Mouse (Mus musculus) gonadal fat pad, adult 2 months (tissue): Measurements from ENCODE around the gene Kcng3. TPM values are rescaled to one million over a fixed set of nuclear protein-coding genes. Genes with fewer than 3 reads are reported as not detected.
A peak's percentile ranks its signal among the peaks of the same experiment; 100 is the strongest.

Experiments used
- DNase-seq: peaks from one replicate; pipeline ENCODE4 v3.0.0-alpha.2; 2012; ENCODE audit warnings: low read depth
- polyA plus RNA-seq: library from polyadenylated mRNA; depleted of rRNA; stranded (reverse); fragments of >200 nt; gene quantifications from 2 replicates; pipeline ENCODE4 v1.2.3, GENCODE M21; 2012

Gene Kcng3
- polyA plus RNA-seq, 1 experiment: 2.1 TPM

DNA sequence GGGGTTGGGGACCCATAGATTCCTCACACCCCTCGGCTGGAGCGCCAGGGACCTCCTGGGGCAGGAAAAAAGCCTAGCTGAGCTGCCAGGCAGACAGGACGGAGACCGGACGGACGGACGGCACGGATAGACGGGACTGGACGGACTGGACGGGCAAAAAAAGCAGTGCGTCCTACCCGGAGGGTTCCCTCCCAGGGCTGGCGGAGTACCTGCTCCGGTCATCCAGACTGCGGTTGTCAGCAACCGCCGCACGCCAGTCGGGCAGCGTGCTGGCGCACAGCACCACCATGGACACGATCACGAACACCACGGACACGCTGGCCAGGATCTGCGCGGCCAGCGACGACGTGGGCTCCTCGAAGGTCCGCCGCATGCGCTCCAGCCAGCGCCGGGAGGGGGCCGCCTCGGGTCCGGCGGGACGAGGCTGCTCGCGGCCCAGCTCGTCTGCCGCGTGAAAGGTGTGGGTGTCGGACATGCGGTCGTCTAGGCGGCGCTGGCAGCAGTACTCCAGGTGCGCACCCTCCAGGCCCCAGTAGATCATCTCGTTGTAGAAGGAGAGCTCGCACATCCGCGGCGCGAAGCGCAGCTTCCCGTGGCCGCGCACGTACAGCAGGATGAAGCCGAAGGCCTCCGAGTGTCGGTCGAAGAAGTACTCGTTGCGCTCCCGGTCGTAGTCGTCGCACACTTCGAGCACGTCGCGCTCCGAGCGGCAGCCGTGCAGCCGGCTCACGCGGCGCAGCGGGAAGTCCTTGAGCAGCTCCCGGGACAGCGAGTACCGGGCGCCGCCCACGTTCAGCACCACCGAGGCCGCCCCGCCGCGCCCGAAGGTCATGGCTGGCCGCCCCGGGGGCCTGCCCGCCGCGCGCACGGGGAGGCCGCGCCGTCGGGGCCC lies 662 bp downstream of the Kcng3 start:
- no peak for DNase-seq

DNA sequence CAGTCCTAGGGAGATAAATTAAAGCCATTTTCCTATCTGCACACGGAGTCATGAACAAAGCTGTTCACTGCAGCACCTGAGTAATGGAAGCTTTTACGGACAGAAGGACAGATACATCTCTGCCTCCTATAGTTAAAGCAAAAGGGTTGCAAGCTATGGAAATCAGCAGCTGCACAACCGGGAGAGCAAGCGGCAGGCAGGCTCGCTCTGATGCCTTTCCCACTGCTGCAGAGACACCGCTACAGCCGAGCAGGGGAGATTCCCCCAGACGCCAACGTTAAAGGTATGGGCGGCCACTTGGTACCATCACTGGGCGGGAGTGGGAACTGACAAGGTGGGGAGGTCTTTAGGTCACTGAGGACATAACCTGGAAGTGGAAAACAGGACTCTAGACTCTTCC lies 17.8 kb downstream of the Kcng3 start:
- DNase-seq: no peak

DNA sequence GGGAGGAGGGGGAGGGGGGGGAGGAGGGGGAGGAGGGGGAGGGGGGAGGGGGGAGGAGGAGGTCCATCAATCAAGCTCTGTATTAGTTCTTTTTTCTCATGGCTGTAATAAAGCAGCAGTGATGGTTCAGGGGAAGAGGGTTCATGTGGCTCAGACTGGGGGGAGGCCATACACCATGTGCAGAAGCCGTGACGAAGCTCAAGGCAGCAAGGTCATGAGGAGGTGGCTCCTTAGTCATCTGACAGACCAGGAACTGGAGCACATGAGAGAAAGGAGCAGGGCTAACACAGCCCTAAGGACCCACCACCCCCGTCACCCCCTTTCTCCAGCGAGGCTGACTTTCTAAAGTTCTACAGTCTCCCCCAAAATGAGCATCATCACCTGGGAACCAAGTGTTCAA lies 22.2 kb downstream of the Kcng3 start:
- DNase-seq: no peak

DNA sequence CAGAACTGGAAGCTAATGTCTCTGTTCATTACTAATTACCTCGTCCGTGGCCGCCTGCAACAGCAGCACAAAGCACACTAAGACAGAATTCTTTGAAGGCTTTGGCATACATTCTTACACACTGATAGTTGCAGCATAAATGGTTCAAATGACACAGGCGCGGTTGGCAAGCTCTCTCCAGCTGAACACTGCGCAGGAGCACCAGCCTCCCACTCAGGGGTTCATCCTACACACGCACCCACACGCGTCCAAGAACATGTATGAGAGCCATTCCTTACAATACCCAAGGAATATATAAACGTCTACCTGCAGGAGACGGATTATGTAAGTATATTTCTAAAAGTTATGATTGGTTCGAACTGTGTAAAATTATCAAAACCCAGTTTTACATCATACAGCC lies 30.7 kb downstream of the Kcng3 start:
- no peak for DNase-seq

DNA sequence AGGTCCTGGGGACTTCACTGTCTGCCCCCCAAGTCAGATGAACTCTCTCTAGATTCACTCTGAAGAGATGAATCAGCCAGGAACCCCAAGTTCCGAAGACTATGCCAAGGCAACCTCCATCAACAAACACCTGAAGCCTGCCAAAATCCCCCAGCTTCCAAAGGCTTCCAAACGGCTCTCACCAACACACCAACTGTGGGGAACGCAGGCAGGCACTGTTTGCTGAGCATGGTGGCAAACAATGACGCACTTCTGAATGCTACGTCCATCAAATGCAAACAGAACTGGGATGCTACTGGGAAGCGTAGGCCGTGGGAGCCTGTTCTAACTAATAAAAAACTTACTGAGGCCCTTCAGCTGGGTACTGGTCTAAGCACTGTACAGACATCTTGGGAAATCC lies 35.7 kb downstream of the Kcng3 start:
- no peak for DNase-seq

DNA sequence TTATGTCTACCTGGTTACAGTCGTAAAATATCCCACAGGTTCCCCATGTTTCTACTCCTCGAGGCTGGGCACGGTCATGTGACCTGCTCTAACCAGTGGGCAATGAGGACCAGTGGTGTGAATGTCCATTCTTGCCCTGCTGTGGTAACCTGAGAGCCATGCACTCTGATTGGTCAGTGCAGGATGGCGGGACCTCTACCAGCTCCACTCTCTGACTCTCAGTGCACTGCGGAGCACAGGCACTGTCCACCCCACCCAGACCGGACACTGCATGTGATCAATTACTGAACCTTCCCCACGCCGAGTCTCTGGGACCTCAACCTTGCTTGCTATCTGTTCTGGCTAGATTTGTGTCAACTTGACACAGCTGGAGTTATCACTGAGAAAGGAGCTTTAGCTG lies 37.2 kb downstream of the Kcng3 start:
- DNase-seq: no peak

DNA sequence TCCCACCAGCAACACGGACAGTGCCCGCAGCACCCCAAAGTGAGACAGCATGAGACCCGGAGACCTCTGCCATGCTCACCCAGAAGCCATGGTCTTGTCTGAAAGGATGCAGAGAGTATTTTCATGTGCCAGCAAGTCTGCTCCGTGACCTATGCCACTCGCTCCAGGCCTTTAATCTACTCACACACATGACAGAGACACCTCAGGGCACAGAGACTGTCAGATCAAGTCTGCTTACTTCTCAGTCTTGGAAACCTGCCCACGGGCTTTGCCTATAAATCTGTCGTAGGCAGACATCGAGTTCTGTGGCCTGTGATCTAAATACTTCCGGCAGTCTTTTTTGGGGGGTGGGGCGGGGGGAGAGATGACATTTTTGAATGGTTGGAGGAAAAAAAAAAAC lies 38.3 kb downstream of the Kcng3 start:
- peak; percentile 19 for DNase-seq

DNA sequence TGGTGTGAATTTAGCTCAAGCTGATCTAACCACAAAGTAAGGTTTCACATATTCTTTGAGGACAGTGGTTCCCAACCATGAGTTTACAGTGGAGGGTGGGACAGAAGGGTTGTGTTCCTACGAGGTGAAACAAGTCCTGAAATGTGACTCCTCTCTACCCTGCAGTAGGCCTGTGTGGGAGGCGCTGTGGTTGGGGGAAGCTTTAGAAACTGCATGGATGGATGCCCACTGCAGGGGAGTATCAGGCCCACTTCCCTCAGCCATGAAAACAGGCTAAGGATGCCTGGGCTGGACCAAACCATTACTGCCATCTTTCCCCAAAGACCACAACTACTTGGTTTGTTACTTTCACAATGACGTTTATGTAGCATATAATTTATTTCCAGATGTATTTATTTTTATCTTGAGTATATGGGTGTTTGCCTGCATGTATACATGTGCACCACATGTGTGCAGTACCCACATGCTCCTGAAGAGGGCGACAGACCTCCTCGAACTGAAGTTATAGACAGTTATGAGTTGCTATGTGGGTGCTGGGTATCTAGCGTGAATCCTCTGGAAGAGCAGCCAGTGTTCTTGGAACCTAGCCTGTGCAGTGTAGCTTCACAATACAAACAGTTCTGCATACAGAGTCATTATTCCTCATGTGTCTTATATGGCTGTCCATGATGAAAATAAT lies 42.9 kb downstream of the Kcng3 start:
- DNase-seq: no peak

DNA sequence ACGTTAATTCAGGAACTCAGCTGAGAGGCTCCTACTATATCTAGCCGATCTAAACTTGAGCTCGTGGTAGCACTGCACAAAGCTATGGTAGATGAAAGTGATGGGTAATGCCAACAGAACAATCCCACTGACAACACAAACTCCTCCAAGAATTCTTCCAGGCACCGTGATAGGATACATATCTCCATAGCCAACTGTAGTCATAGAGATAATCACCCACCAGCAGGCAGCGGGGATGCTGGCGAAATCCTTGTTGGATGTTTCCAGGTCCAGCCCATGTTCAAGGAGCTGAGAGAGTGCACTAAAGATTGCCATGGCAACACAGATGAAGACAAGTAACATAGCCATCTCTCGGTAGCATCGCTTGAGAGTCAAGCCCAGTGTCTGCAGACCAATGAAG lies 44.0 kb downstream of the Kcng3 start:
- no peak for DNase-seq

DNA sequence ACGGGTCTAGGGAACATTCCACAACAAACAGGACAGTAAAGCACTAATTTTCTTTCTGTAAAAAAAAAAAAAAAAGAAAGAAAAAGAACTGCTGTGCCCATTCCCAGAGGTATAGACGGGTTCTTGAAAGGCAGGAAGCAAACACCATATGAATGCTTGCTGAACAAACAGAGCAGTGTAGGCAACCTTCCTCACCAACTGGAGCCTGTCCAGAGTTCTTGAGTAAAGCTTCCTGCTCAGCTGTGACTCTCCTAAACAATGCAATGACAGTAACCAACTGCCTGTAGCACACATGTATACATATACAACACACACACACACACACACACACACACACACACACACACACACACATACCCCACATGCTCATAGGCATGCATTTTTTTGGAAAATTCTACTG lies 49.1 kb downstream of the Kcng3 start:
- no peak for DNase-seq

DNA sequence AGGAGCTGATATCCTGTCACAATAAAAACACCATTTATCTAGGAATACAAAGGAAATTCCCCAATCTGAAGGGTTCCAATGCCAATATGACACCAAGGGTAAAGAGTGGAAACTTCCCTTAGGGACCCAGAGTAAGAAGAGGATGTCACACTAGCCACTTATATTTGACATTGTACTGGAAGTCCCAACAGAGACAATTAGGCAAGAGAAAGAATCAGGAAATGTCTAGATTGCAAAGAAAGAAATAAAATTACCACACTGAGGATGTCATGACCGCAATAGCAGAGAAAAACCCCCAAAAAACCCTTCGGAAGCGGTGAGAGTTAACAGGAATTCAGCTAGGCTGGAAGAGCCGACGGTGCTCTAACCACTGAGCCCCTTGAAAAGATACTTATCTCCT lies 51.0 kb downstream of the Kcng3 start:
- DNase-seq: no peak

DNA sequence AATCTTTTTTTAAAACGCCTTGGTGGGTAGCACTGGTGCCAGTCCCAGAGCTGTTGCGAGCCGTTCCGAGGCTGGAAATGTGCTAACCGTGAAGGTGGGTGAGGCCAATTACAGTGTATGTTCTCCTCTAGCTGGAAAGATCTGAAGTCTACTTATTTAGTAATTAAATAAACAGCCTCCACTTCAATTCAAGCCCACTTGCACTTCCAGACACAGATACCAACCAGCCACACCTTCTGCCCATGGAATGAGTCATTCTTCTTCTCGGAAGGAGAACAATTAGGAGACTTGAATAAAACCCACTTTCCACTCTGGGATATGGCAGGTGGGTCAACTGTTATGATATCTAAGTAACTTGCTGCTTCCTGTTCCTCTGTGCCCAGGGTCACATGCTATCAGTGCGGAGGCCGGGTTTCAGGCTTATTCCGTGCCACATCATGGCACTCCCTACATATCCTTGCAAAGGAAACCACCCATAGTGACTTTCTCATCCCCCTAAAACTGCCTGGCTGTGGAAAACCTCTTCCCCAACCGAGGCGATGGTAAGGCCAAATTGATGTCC lies 54.8 kb downstream of the Kcng3 start:
- DNase-seq: no peak

DNA sequence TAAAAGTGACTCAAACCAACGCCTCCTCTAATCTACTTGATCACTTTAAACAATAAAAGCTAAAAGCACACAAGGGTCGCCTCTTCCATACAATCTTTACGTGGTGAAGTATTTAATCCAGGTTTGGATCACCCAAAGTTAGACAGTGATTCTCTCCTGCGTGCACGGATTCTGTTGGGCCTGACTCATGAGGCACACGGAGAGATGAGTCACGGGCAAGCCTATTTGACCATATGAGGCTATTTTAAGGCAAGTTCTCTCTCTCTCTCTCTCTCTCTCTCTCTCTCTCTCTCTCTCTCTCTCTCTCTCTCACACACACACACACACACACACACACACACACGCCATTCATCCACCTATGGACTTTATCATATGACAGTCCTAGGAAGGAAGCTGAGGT lies 57.1 kb downstream of the Kcng3 start:
- no peak for DNase-seq

DNA sequence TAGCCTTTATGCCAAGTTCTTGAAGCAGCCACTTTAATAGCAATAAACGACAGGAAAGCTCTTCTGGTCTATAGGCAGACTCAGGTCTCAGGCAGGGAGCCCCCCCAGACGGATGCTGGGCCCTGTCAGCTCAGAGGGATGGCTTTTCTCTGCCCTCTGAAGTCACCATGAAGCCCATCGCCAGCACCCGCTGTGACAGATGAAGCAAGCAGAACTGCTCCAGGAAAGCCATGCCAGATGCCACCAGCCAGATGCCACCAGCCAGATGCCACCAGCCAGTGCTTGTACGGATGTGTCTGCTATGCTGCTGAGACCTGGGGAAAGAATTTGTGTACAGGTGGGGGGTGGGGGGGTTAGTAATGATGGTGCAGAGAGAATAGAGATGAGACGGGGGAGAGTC lies 58.6 kb downstream of the Kcng3 start:
- no peak for DNase-seq

DNA sequence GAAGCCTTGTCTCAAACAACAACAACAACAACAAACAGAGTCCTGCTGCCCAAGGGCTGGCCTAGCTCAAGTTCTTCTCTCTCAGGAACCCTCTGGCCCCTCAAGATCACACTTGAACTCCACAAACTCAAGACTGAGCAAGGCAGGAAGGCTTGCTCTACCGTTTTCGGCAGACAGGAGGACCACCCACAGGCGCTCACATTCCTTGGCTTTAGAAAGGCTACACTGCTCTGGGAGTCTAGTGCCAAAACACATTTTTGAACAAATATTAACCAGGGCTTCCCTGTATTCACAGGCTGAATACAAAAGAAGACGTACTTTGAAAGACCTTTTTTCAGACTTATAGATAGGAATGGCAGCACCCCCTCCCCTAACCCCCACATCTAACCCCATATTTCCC lies 59.3 kb downstream of the Kcng3 start:
- DNase-seq: no peak

DNA sequence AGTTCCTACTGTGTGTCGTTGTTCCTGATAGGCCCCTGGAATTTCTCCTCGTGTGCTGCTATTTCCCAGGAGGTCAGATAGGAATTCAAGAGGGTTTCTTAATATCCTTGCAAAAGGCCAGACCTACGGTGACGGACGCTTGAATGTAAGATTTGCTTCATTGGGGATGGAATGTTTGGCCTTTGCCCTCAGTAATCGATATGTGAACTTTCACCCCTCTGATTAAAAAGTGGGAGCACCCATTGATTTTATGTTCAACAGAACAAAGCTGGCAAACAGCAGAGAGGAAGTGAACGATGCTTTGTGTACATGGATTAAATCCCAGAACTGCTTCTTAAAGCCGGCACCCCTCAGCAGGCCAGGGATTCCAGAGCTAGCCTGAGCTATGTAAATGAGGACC lies 64.3 kb downstream of the Kcng3 start:
- DNase-seq: no peak

DNA sequence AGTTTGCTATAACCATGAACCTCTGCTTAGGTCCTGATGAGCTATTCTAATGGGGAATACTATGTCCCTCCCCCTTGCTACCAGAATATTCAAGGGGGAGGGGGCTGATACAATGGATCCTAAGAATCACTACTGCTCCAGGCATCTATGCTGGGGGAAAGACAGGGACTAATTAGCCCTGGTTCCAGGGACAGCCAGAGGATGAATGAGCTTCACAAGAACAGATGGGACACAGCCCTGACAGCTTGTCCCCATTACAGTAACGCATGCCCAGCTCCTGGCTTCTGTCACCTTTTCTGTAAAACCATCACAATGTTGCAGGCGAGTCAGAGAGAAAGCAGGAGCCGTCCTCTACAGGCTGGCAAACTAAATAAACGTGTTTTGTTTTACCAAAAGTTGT lies 66.2 kb downstream of the Kcng3 start:
- DNase-seq: no peak

DNA sequence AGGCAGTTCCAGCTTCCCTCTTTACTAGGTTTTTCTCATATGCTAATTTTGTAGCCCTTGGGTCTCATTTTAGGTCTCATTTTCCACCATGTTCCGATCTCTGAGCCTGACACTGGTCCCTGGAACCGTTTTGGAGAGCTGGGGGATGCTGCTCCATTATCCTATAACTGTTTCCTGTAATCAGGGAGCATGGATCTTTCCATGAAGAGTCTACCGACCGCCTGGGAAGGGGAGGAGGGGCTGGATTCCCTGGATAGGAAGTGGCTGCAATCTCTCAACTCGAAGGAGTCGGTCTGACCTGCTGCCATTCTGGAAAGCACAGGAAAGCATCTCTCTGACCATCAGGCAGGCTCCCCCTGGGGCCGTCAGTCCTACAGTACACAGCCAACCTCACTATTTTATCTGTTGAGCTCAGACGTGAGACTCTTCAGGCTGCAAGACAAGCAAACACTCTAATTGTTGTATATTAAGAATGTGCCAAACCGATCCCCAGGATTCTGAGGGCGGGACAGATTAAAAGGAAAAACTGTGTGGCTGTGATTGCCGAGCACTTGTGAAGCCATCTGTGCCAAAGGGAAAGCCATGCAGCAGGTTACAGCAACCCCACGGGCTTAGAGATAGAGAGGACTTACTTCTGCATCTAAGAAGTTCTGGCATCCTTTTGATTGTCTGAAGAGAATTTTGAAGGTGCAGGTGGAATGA lies 67.4 kb downstream of the Kcng3 start:
- DNase-seq: no peak

DNA sequence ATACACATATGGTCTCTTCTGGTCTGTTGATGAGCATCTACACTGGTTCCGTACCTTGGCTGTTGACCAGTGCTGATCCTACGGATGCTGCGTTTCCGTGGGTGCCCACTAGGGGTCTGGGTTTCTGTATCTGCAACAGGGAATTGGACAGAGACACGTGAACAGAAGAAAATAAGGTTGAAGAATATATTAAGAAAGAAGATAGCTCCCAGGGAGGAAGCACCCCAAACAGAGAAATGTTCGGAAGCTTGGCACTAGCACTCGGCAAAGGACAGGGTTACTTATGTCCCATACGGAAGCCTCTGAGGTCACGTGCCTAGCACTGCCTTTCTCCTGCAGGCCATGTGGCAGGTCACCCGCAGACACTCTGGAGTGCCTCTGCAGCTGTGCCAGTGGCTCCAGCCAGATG lies 68.0 kb downstream of the Kcng3 start:
- peak; percentile 2 for DNase-seq

DNA sequence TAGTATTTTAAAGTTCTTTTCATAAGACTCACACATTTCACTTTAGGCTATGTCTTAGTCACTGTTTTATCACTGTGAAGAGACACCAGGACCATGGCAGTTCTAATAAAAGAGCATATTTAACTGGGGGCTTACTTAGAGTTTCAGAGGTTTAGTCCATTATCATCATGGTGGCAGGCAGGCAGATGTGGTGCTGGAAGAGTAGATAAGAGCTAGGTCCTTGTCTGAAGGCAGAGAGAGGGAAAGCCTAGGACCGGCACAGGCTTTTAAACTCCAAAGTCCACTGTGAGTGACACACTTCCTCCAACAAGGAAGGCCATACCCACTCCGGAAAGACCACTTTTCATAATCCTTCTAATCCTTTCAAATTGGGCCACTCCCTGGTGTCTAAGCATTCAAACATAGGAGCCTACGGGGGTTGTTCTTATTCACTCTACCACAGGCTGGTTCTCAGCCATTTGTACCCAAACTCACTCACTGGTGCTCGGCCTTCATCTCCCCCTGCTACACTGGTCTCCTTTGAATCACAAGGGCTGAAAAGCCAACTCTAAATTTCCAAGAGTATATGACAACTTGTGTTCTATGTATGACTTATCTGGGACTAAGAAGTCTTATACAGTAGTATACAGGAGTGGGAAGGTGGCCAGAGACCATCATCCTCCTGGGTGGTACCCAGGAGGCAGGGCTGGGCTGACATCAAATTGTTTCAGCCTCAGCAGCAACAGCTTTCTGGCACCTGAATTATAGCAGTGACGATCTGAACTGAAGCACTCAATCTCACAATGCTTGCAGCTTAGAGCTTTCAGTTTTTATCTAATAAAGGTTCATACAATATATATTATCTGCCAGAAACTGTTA lies 69.3 kb downstream of the Kcng3 start:
- no peak for DNase-seq

DNA sequence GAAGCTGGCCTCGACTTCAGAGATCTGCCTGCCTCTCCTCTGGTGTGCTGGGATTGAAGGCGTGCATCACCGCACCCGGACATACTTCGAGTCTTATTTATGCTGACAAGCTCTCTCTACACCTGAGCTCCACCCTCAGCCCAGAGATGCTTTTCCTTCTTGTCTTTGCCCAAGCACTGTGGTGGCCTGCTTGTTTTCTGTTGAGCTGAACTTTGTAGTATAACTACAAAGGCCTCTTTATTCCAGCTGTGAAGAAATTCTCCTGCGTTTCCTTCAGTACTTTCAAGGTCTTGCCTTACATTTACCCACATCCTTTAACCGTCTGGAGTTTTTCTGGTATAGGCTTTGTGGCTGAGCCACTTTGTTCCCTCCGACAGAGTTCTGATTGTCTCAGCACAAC lies 72.6 kb downstream of the Kcng3 start:
- no peak for DNase-seq

DNA sequence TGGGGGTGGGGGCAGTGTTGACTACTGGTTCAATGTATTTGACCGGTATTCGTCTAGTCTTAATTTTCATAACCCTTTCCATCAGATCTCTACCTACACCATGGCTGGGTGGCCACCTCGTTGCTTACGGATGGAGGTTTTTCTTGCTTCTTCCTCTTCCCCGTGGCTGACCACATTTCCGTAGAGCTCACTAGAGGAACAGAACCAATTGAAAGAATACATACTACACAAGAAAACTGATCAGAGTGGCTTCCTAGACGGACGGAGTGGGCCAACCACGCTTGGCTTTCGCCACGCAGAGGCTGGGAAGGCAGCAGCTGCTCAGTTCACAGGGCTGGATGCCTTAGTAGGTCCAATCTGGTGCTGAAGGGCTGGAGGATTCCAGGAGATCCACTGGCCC lies 75.9 kb downstream of the Kcng3 start:
- DNase-seq: no peak
